Mouse (Mus musculus): ENCODE results near the gene Mageb2.
"Not testable (repeated sequence)": the region's sequence is repeated elsewhere in the genome, so short reads cannot be mapped to it uniquely, and the experiment has no call there.

Gene Mageb2

GRCm38 (mm10) chrX:91331390-91331789, at the start of gene Mageb2:
Mageb2 (plus strand) TSS chrX:91331690.
- DNase-seq, result not testable (repeated sequence)

GRCm38 (mm10) chrX:91313256-91313655, 18.2 kb upstream of the Mageb2 start:
- not testable (repeated sequence) for DNase-seq
